Mouse (Mus musculus) CD4-positive helper T cell, adult 2 months (primary cell): ENCODE measurements around the gene Arhgef12.
A peak's percentile ranks its signal among the peaks of the same experiment; 100 is the strongest.
"Not testable (repeated sequence)": the region's sequence is repeated elsewhere in the genome, so short reads cannot be mapped to it uniquely, and the experiment has no call there.

Experiments
- DNase-seq: peaks from one replicate; pipeline ENCODE4 v3.0.0-alpha.2; 2012; ENCODE audit warnings: low read depth, missing footprints, low spot score

The Arhgef12 gene

GRCm38 (mm10) chr9:43003017-43003416 is 104.0 kb downstream of the Arhgef12 start:
- DNase-seq, result no peak

GRCm38 (mm10) chr9:43000595-43001250 is 106.3 kb downstream of the Arhgef12 start:
- no peak for DNase-seq

GRCm38 (mm10) chr9:43000070-43000469 is 107.0 kb downstream of the Arhgef12 start:
- peak; percentile 61 for DNase-seq

- DNase-seq, result no peak
Measured at GRCm38 (mm10) chr9:42997526-42997925, 109.5 kb downstream of the Arhgef12 start.

- DNase-seq, result peak; percentile 32
Measured at GRCm38 (mm10) chr9:42995298-42995697, 111.7 kb downstream of the Arhgef12 start.

GRCm38 (mm10) chr9:42994708-42995107 is 112.3 kb downstream of the Arhgef12 start:
- no peak for DNase-seq

GRCm38 (mm10) chr9:42993659-42994058 is 113.4 kb downstream of the Arhgef12 start:
- DNase-seq, result no peak

- DNase-seq, result no peak
Measured at GRCm38 (mm10) chr9:42987988-42988387, 119.1 kb downstream of the Arhgef12 start.

GRCm38 (mm10) chr9:42968894-42969521 is 138.0 kb downstream of the Arhgef12 start:
- no peak for DNase-seq

- no peak for DNase-seq
Measured at GRCm38 (mm10) chr9:42967731-42968130, 139.3 kb downstream of the Arhgef12 start.

- not testable (repeated sequence) for DNase-seq
Measured at GRCm38 (mm10) chr9:42964809-42965208, 142.2 kb downstream of the Arhgef12 start.

- no peak for DNase-seq
Measured at GRCm38 (mm10) chr9:42964366-42964765, 142.7 kb downstream of the Arhgef12 start.

GRCm38 (mm10) chr9:42962506-42962905 is 144.5 kb downstream of the Arhgef12 start:
- DNase-seq, result no peak

- DNase-seq, result no peak
Measured at GRCm38 (mm10) chr9:42958401-42958800, 148.6 kb downstream of the Arhgef12 start.

- no peak for DNase-seq
Measured at GRCm38 (mm10) chr9:42948381-42948780, 158.7 kb downstream of the Arhgef12 start.

- no peak for DNase-seq
Measured at GRCm38 (mm10) chr9:42945174-42945573, 161.9 kb downstream of the Arhgef12 start.

GRCm38 (mm10) chr9:42944536-42945006 is 162.5 kb downstream of the Arhgef12 start:
- DNase-seq, result peak; percentile 53

GRCm38 (mm10) chr9:42943781-42944535 is 163.1 kb downstream of the Arhgef12 start, which contains the start of gene Grik4:
Grik4 (minus strand) TSS chr9:42944493.
- no peak for DNase-seq

- DNase-seq, result no peak
Measured at GRCm38 (mm10) chr9:42943057-42943529, 163.9 kb downstream of the Arhgef12 start.

GRCm38 (mm10) chr9:42942148-42942547 is 164.9 kb downstream of the Arhgef12 start:
- DNase-seq, result no peak

GRCm38 (mm10) chr9:42932146-42932545 is 174.9 kb downstream of the Arhgef12 start:
- no peak for DNase-seq

GRCm38 (mm10) chr9:42927498-42927897 is 179.5 kb downstream of the Arhgef12 start:
- DNase-seq, result no peak
